Mouse (Mus musculus): Measurements from ENCODE around the gene Tmsb4x.

GRCm38 (mm10) chrX:167212707-167213106, 3.6 kb upstream of the Tmsb4x start:
- TF ChIP-seq CTCF (IDR thresholded peaks at IDR 0.05; ENCODE audit: borderline replicate concordance, extremely low read depth, insufficient read depth, insufficient read length) (peak; percentile 46; the same call in 1 of the 2 replicates), POLR2A (IDR thresholded peaks at IDR 0.05; ENCODE audit: borderline replicate concordance, extremely low read depth, insufficient read depth, insufficient read length, poor library complexity, severe bottlenecking) (no peak)

Data from brain, embryonic 14.5 days (tissue).